Mouse (Mus musculus): ENCODE measurements at regions not wholly inside any gene's neighbourhood (a gene's known extent, or its start where the extent isn't known, plus 50 kb on each side); places are given as distances from the start of the nearest gene placed in this dataset.

DNA sequence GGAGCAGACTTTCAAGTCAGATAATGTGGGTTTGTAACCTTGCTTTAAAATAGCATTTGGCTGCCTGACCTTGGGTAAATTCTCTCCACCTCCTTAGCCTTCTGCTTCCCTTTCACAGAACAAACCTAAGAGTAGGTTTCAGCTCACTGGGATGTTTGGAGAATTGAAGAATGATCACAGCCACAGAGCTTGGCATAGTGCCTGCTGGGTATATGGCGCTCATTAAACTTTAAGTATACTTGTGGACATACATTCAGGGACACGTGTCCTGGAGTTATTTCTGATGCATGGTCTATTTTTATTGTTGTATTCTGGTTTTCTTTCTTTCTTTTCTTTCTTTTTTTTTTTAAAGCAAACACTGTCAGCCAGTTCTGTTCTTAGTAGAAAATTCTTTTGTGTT lies 104.4 kb upstream of the Smim23 start:
- TF ChIP-seq CTCF (IDR thresholded peaks at IDR 0.05 in 2 of 3, conservative IDR thresholded peaks at IDR 0.05 in 1 of 3; ENCODE audit: control insufficient read depth in 1 of 3, insufficient read depth in 1 of 3, low read depth in 2 of 3, low read length in 3 of 3, poor library complexity in 1 of 3, severe bottlenecking in 1 of 3) (no peak), EP300 (IDR thresholded peaks at IDR 0.05; ENCODE audit: low read depth in 1 of 2, low read length in 2 of 2) (no peak), POLR2A (IDR thresholded peaks at IDR 0.05; ENCODE audit: control insufficient read depth in 1 of 2, insufficient read depth in 1 of 2, low read depth in 1 of 2, low read length in 2 of 2, poor library complexity in 1 of 2) (no peak), CHD2 (IDR thresholded peaks at IDR 0.05; ENCODE audit: low read length) (no peak), MAZ (IDR thresholded peaks at IDR 0.05; ENCODE audit: low read depth, low read length) (no peak), GATA1 (IDR thresholded peaks at IDR 0.05; ENCODE audit: low read depth, low read length) (no peak), ZNF384 (IDR thresholded peaks at IDR 0.05; ENCODE audit: low read depth, low read length) (no peak), ETS1 (IDR thresholded peaks at IDR 0.05; ENCODE audit: low read depth, low read length) (no peak), TAL1 (IDR thresholded peaks at IDR 0.05; ENCODE audit: low read length) (no peak), MAFK (IDR thresholded peaks at IDR 0.05; ENCODE audit: borderline replicate concordance, low read depth, low read length) (no peak), POLR2AphosphoS2 (IDR thresholded peaks at IDR 0.05; ENCODE audit: low read length) (no peak)
